Mouse (Mus musculus) embryonic fibroblast, embryonic 13.5 days (primary cell): ENCODE data around the gene C130050O18Rik. TPM values are rescaled to one million over a fixed set of nuclear protein-coding genes. Genes with fewer than 3 reads are reported as not detected.
A peak's percentile ranks its signal among the peaks of the same experiment; 100 is the strongest.

ENCODE experiments used
- H3K27ac ChIP-seq: 2 replicates; pipeline ENCODE4 v1.5.1; 2012; ENCODE audit warnings: low read length, control low read depth, inconsistent platforms; ENCODE audit not compliant: insufficient read depth
- H3K4me1 ChIP-seq: 2 replicates; pipeline ENCODE4 v1.6.1; 2011; ENCODE audit warnings: low read length; ENCODE audit not compliant: control insufficient read depth, insufficient read depth
- H3K4me3 ChIP-seq: 2 replicates; pipeline ENCODE4 v1.5.1; 2011; ENCODE audit warnings: mild to moderate bottlenecking, control low read depth, low read length; ENCODE audit not compliant: insufficient read depth
- CTCF ChIP-seq: IDR thresholded peaks from 2 replicates; pipeline ENCODE4 v1.5.1; 2011; ENCODE audit warnings: mild to moderate bottlenecking, control low read depth, low read length, moderate library complexity, borderline replicate concordance; ENCODE audit not compliant: insufficient read depth
- POLR2A ChIP-seq: IDR thresholded peaks from 2 replicates; pipeline ENCODE4 v1.6.1; 2011; ENCODE audit warnings: low read depth, mild to moderate bottlenecking, control low read depth, low read length, moderate library complexity
- polyA plus RNA-seq: library from polyadenylated mRNA; stranded (reverse); fragments of >200 nt; gene quantifications from 2 replicates; pipeline ENCODE4 v1.2.4, GENCODE M21; 2011; ENCODE audit warnings: low read depth; ENCODE audit not compliant: missing spikeins, insufficient read length

The C130050O18Rik gene
- polyA plus RNA-seq, 1 experiment, result 0.33 TPM

DNA sequence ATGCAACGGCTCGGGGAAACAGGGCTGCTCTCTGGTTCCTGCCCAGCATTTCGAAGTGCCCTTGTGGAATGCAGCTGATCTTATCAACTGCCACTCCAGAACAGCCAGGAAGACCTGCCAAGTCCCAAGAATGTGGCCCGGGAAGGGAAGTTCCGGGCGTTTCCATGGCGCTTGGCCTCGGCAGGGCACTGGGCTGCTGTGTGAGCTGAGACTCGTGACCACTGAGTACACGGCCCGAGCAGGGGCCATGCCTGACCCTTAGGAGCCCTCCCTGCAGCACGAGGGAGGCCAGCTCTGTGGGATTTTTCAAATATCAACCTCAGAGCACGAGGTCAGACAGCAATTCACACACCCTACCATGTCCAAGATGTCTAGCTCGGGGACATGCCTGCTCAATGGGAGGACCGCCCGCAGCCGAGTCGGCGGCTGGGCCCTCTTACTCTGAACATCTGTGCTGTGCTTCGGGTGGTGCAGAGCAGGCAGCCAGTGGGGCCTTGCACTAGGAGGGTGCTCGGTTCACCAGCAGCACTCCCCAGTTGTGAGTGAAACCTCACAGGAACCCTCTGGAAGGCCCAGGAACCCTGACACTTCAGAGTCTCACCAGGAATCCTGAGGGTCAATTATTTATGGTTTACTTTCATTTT lies 26.0 kb upstream of the C130050O18Rik start:
- Histone ChIP-seq H3K27ac (peak overlapping the region; percentile 36), H3K4me1 (peaks cover 20% of the 10 kb centered on the region), H3K4me3 (no peak overlapping the region)
- TF ChIP-seq CTCF (no peak), POLR2A (no peak)

GRCm38 (mm10) chr5:139379771-139380384 lies 25.2 kb upstream of the C130050O18Rik start:
- TF ChIP-seq CTCF (no peak), POLR2A (no peak)
- Histone ChIP-seq H3K27ac (no peak overlapping the region), H3K4me1 (peaks cover 16% of the 10 kb centered on the region), H3K4me3 (peak overlapping the region; percentile 27)

GRCm38 (mm10) chr5:139380385-139381248 lies 24.5 kb upstream of the C130050O18Rik start:
- Histone ChIP-seq H3K4me1 (peaks cover 16% of the 10 kb centered on the region), H3K4me3 (peak overlapping the region; percentile 58), H3K27ac (no peak overlapping the region)
- no peak for TF ChIP-seq POLR2A
- TF ChIP-seq CTCF, result no peak

DNA sequence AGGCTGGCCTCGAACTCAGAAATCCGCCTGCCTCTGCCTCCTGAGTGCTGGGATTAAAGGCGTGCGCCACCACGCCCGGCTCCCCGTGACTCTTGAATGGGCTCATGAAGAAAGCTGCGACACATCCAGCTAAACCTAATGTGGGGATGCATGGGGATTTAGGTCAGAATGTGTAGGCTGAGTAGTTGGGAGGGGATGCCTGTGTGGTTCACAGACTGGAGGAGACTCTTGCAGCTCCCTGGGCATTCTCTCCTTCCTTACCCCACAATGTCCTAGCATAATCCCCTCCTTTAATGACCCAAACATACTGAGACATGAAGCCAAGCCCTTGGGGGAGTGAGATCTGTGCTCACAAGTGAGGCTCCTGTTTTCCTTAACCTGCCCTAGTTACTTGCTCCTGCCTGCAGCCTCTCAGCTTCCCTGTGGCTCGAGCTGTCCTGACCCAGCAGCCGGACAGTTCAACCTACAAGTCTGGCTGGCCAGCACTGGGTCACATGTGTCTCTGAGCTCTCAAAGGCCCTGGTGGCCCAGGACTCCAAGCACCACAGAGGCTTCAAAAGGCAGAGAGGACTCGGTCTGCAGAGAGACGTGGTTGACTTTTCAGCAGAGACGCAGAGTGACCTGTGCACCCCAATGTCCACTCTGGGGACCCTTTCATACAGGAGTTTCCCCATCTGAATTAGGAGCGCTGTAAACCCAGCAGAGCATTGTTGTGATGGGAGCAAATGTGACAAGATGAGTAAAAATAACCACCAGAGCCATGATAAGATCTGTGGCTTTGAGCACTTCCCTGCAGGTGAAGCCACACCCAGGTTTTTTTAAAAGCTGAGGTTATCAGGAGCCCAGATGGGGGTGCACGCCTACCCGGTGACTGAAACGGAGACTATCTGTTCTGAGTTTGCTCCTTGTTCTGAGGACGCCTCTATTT lies 23.2 kb upstream of the C130050O18Rik start:
- Histone ChIP-seq H3K27ac (no peak overlapping the region), H3K4me1 (peaks cover 16% of the 10 kb centered on the region), H3K4me3 (no peak overlapping the region)
- TF ChIP-seq CTCF (no peak), POLR2A (no peak)

DNA sequence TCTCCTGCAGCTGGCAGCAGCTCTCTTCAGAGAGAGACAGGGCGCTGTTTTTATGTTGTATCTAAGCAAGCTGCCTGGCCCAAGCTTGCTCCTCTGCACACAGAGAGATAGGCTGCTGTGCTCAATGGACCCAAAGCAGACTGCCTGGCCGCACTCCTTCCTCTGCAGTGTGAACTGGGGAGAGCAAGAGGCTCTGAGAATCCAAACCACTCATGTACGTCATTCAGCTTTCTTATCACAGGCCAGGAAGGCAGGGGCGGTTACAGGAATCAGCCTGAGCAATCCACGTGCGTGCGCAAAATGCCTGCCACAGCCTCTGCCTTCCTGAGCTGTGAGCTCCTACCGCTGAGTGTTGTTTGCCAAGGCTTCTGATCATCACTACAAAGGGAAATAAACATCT lies 22.3 kb upstream of the C130050O18Rik start:
- TF ChIP-seq CTCF (no peak), POLR2A (no peak)
- no peak overlapping the region for H3K27ac ChIP-seq
- H3K4me1 ChIP-seq, result peaks cover 11% of the 10 kb centered on the region; the same call in 1 of the 2 replicates
- H3K4me3 ChIP-seq, result no peak overlapping the region

GRCm38 (mm10) chr5:139383234-139383633 lies 21.8 kb upstream of the C130050O18Rik start:
- no peak overlapping the region for H3K27ac ChIP-seq
- H3K4me1 ChIP-seq, result peaks cover 7% of the 10 kb centered on the region; the same call in 1 of the 2 replicates
- H3K4me3 ChIP-seq, result no peak overlapping the region
- no peak for TF ChIP-seq POLR2A
- TF ChIP-seq CTCF, result no peak

DNA sequence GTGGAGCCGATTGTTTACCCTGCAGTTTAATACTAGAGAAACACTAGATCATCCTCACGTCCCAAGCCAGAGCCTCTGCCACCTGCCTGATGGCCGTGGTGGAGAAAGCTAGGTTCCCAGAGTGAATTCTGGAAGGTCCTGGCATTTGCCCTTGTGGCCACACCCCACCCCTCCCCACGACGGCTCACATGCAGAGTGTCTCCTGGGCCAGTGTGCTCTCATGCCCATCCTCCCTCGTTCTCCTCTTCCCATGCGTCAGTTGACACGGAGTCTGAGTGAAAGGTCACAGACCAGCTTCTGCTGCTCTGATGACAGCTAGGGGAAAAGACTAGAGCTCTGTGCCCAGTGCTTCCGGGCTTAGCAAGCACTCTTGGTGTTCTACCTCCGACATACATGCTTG lies 20.5 kb upstream of the C130050O18Rik start:
- Histone ChIP-seq H3K4me3 (no peak overlapping the region), H3K27ac (no peak overlapping the region), H3K4me1 (no peaks in the 10 kb centered on the region)
- TF ChIP-seq CTCF, result no peak

DNA sequence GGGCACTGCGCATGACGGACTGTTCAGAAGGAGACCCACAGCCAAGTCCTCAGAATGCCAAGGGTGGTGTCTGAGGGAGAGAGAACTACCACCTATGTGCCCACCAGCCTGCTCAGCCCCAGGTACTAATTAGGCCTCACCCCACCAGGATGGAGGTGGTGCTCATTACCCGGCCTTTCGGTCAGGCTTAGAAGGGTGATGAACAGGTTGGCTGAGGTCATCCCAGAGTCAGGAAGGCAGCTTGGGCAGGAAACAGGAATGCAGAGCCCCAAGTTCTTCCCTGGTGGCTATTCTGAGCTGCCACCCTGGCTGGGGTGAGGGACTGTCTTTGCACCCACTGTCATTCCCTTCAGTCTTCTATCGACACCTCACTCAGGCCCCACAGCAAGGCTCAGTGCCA lies 19.0 kb upstream of the C130050O18Rik start:
- H3K4me1 ChIP-seq, result no peaks in the 10 kb centered on the region
- no peak overlapping the region for H3K27ac ChIP-seq
- TF ChIP-seq CTCF, result no peak
- no peak overlapping the region for H3K4me3 ChIP-seq

DNA sequence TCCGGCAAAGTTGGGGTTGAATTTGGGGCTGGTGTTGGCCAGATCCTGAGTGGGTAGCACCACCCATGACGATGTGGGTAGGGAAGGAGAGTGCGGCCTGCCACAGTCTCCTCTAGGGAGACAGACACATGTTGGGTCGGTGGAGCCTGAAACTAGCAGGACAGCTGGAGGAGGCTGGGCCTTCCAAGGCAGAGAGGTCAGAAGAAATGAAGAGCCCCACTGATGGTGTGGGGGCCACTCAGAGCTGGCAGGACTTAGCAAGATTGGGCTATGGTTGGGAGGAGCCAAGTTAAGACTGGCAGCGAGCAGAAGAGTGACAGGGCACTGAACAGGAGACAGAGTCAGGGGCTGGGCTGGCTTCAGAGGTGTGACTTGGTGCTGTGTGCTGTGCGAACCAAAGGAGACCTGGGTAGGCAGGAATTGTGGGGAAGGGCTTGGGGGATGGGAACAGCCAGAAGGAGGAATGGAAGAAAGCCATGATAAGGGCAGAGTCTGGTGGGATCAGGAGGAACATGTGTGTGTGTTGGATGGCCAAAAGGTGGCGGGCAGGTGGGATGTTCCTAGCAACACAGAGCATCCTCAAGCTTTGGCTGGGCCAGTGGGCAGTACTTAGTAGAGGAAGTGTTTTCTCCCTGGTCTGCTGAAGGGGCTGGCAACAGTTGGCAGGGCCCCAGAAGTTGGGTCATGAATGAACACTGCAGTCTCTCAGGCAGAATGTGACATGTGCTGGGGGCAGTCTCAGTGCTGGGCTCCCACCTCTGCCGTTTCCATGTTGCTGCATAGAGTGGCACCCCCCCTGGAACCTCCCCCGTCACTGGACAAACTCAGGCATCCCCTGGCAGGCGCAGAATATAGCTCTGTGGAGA lies 17.5 kb upstream of the C130050O18Rik start:
- no peak for TF ChIP-seq CTCF
- TF ChIP-seq POLR2A, result no peak
- Histone ChIP-seq H3K4me1 (no peaks in the 10 kb centered on the region), H3K4me3 (no peak overlapping the region), H3K27ac (no peak overlapping the region)
